Mouse (Mus musculus): ENCODE measurements around the gene Ehmt2. TPM values are rescaled to one million over a fixed set of nuclear protein-coding genes. Genes with fewer than 3 reads are reported as not detected.

Gene Ehmt2
- polyA plus RNA-seq (2015; fragmentation: Nextera tagmentation; extraction: Ambion mirVana) = 45.4 and 52.6 TPM in 2 replicates

GRCm38 (mm10) chr17:34898160-34898586, at the start of gene Ehmt2, which contains the start of gene C2:
Ehmt2 (plus strand) TSS chr17:34898469.
C2 (minus strand) TSS chr17:34898265.

GRCm38 (mm10) chr17:34849722-34850516, 48.4 kb upstream of the Ehmt2 start, which contains the start of the genes Skiv2l and Nelfe:
Skiv2l (minus strand) TSS chr17:34850210.
Nelfe (plus strand) TSS chr17:34850391.

DNA sequence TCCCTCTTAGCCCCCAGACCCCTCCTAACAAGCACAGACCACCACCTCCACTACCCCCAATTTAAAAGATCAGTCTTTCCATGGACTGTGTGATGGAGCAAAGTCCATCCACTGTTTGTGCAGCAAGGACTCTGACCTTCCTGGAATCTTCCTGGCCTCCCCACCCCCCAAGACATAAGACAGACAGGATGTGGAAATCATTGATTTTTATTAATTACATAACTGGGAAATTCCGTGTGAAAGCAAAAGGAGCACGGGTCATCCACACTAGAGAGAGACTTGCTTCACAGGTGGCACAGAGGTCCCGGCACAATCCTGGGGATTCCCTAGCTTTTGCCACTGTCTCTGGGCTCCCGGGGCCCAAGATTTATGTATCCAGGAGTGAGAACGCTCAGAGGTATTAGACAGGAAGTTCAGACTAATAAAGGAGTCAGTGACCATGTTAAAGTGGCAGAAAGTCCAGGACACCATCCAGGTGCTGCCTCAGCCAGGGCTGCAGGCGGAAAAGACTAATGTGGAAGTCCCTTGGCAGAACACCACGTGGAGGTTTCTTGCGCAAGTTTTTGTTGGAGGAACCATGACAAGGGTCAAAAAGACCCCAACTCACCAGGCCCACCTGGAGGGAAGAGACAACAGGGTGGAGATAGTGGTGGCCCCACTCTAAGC, 35.7 kb upstream of the Ehmt2 start, which contains the start of gene Cfb:
Gene Cfb, minus strand, starts transcription at position 103 of the 666 bp plus-strand sequence.

DNA sequence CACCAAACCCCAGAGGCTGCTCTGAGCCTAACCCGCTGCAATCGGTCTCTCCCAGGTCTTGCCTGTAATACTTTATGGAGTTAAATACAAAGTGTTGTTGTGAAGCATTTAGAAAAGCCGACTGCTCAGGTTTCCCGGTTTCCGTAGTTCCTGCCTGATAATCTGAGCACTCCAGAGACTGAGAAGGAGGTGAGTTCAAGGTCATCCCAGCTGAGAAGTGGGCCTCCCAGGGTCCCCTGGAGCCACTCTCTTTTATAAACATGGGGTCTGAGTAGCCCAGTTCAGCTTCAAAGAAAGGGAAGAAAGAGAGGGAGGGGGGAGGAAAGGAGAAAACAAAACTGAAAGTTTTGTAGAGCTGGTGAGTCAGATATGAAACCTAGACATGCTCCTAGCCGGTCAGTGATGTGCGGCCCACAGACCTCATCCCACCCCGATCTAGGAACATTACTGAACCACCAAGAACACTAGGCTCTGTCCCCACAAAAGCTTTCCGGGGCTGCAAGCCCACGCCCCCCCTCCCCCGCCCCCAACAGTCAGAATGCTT, 18.9 kb upstream of the Ehmt2 start, which contains the start of gene Zbtb12:
Gene Zbtb12, plus strand, starts transcription at position 148 of the 544 bp plus-strand sequence.

DNA sequence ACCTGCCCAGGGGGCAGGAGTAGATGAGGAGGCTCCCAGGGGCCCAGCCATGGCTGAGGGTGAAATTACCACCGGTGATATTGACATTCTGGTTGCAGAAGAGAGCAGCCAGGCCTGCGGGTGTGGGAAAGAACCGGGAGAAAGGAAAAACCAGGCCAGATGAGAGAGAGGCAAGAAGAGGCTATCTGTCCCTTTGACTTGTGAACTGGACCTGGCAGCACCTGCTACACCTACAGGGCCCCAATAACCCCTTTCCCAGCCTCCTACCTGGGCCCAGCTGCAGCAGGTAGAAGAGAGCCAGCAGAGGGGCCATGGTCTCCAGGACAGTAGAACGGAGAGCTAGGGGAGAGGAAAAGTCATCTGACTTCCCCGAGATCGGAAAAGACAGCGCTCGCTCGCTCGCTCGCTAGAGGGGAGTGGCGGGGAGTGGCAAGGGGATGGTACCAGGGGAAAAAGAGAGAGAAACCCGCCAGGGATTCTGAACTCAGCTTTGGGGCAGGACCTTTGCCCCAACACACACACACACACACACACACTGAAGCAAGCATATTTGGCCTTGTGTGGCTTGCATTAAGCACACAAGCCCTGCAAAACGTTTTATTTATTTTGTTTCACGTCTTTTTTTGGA, 16.5 kb upstream of the Ehmt2 start, which contains the start of gene Gm20547:
Gene Gm20547, minus strand, starts transcription at position 360 of the 628 bp plus-strand sequence.

GRCm38 (mm10) chr17:34913930-34914665, 15.8 kb downstream of the Ehmt2 start, which contains the start of gene Slc44a4:
Slc44a4 (plus strand) TSS chr17:34914466.

DNA sequence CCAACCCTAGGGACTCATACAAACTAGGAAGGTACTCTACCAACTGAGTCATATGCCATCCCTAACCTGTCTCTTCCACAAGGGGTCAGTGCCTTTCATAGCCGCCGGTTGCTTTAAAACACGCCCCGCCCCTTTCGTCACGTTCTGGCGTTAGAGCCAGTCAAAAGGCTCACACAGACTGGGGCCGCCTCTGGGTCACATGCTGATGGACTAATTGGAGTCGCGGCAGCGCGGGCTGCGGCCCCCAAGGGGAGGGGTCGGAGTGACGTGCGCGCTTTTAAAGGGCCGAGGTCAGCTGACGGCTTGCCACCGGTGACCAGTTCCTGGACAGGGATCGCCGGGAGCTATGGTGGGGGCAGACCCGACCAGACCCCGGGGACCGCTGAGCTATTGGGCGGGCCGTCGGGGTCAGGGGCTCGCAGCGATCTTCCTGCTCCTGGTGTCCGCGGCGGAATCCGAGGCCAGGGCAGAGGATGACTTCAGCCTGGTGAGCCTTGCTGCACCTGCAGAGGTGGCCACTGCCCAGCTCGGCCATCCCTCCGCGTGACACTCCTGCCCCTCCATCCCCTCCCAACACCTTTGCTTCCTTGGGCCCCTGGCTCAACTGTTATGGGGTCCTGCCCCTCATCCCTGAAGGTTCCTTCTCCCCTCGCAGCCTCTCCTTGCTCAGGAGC, 32.9 kb downstream of the Ehmt2 start, which contains the start of gene Neu1:
Gene Neu1, plus strand, starts transcription at position 193 of the 674 bp plus-strand sequence.

GRCm38 (mm10) chr17:34959130-34959778, 61.0 kb downstream of the Ehmt2 start, which contains the start of gene Hspa1b:
Hspa1b (minus strand) TSS chr17:34959238.

Small RNAs within 50 kb of the gene (microRNA-seq; reads per million reads assigned to microRNA genes)
- not detected for gene Mir6972 (ENCODE audit: borderline replicate concordance, insufficient number of aligned reads)

Other genes starting within 250 kb of the Ehmt2 start
- gene Tnxb, start 227.9 kb upstream of the Ehmt2 start, polyA plus RNA-seq (2015; fragmentation: Nextera tagmentation; extraction: Ambion mirVana) = 10.3 and 10.4 TPM in 2 replicates
- gene C4b, start 154.6 kb upstream of the Ehmt2 start, polyA plus RNA-seq (2015; fragmentation: Nextera tagmentation; extraction: Ambion mirVana) = 182 and 224 TPM in 2 replicates
- gene Cyp21a1, start 93.9 kb upstream of the Ehmt2 start, polyA plus RNA-seq (2015; fragmentation: Nextera tagmentation; extraction: Ambion mirVana) = 2,316 and 6,586 TPM in 2 replicates
- gene Stk19, start 61.5 kb upstream of the Ehmt2 start, polyA plus RNA-seq (2015; fragmentation: Nextera tagmentation; extraction: Ambion mirVana) = 37.9 and 41.1 TPM in 2 replicates
- 34.6 and 62.4 TPM in 2 replicates for gene Dxo, start 61.5 kb upstream of the Ehmt2 start, polyA plus RNA-seq (2015; fragmentation: Nextera tagmentation; extraction: Ambion mirVana)
- gene Skiv2l, start 48.3 kb upstream of the Ehmt2 start, polyA plus RNA-seq (2015; fragmentation: Nextera tagmentation; extraction: Ambion mirVana) = 23.8 and 36.5 TPM in 2 replicates
- gene Nelfe, start 48.1 kb upstream of the Ehmt2 start, polyA plus RNA-seq (2015; fragmentation: Nextera tagmentation; extraction: Ambion mirVana) = 56.9 and 73.9 TPM in 2 replicates
- 27.2 and 40.8 TPM in 2 replicates for gene Cfb, start 36.0 kb upstream of the Ehmt2 start, polyA plus RNA-seq (2015; fragmentation: Nextera tagmentation; extraction: Ambion mirVana)
- gene Zbtb12, start 19.0 kb upstream of the Ehmt2 start, polyA plus RNA-seq (2015; fragmentation: Nextera tagmentation; extraction: Ambion mirVana) = 1.6 and 1.9 TPM in 2 replicates
- gene Gm20547, start 16.4 kb upstream of the Ehmt2 start, polyA plus RNA-seq (2015; fragmentation: Nextera tagmentation; extraction: Ambion mirVana) = not detected in 2 replicates
- 37.4 and 41.0 TPM in 2 replicates for gene C2, start 204 bp upstream of the Ehmt2 start, polyA plus RNA-seq (2015; fragmentation: Nextera tagmentation; extraction: Ambion mirVana)
- gene Slc44a4, start 16.0 kb downstream of the Ehmt2 start, polyA plus RNA-seq (2015; fragmentation: Nextera tagmentation; extraction: Ambion mirVana) = 1.1 TPM in 2 replicates
- 24.3 and 32.3 TPM in 2 replicates for gene Neu1, start 32.8 kb downstream of the Ehmt2 start, polyA plus RNA-seq (2015; fragmentation: Nextera tagmentation; extraction: Ambion mirVana)
- gene Hspa1b, start 60.8 kb downstream of the Ehmt2 start, polyA plus RNA-seq (2015; fragmentation: Nextera tagmentation; extraction: Ambion mirVana) = 1.4 and 1.6 TPM in 2 replicates
- not detected in 2 replicates for gene Gm20481, start 71.4 kb downstream of the Ehmt2 start, polyA plus RNA-seq (2015; fragmentation: Nextera tagmentation; extraction: Ambion mirVana)
- gene Hspa1a, start 73.7 kb downstream of the Ehmt2 start, polyA plus RNA-seq (2015; fragmentation: Nextera tagmentation; extraction: Ambion mirVana) = 11.8 and 21.4 TPM in 2 replicates
- 0.11 and 0.17 TPM in 2 replicates for gene Hspa1l, start 74.2 kb downstream of the Ehmt2 start, polyA plus RNA-seq (2015; fragmentation: Nextera tagmentation; extraction: Ambion mirVana)
- gene Lsm2, start 83.4 kb downstream of the Ehmt2 start, polyA plus RNA-seq (2015; fragmentation: Nextera tagmentation; extraction: Ambion mirVana) = 62.8 and 87.8 TPM in 2 replicates
- gene Vars, start 102.5 kb downstream of the Ehmt2 start, polyA plus RNA-seq (2015; fragmentation: Nextera tagmentation; extraction: Ambion mirVana) = 31.9 and 37.8 TPM in 2 replicates
- 0.21 and 0.35 TPM in 2 replicates for gene Vwa7, start 118.1 kb downstream of the Ehmt2 start, polyA plus RNA-seq (2015; fragmentation: Nextera tagmentation; extraction: Ambion mirVana)
- 4.2 and 6.4 TPM in 2 replicates for gene Sapcd1, start 129.5 kb downstream of the Ehmt2 start, polyA plus RNA-seq (2015; fragmentation: Nextera tagmentation; extraction: Ambion mirVana)
- 2.5 and 3.4 TPM in 2 replicates for gene Msh5, start 148.3 kb downstream of the Ehmt2 start, polyA plus RNA-seq (2015; fragmentation: Nextera tagmentation; extraction: Ambion mirVana)
- gene Clic1, start 151.5 kb downstream of the Ehmt2 start, polyA plus RNA-seq (2015; fragmentation: Nextera tagmentation; extraction: Ambion mirVana) = 309 and 357 TPM in 2 replicates
- 134 and 219 TPM in 2 replicates for gene Ddah2, start 160.6 kb downstream of the Ehmt2 start, polyA plus RNA-seq (2015; fragmentation: Nextera tagmentation; extraction: Ambion mirVana)
- gene Ly6g6c, start 166.9 kb downstream of the Ehmt2 start, polyA plus RNA-seq (2015; fragmentation: Nextera tagmentation; extraction: Ambion mirVana) = 0.19 and 0.61 TPM in 2 replicates
- 0.55 and 0.69 TPM in 2 replicates for gene Mpig6b, start 167.7 kb downstream of the Ehmt2 start, polyA plus RNA-seq (2015; fragmentation: Nextera tagmentation; extraction: Ambion mirVana)
- gene Ly6g6e, start 178.4 kb downstream of the Ehmt2 start, polyA plus RNA-seq (2015; fragmentation: Nextera tagmentation; extraction: Ambion mirVana) = 0.12 and 0.55 TPM in 2 replicates
- 1.4 and 2.1 TPM in 2 replicates for gene Ly6g6d, start 179.6 kb downstream of the Ehmt2 start, polyA plus RNA-seq (2015; fragmentation: Nextera tagmentation; extraction: Ambion mirVana)
- gene Ly6g6f, start 187.1 kb downstream of the Ehmt2 start, polyA plus RNA-seq (2015; fragmentation: Nextera tagmentation; extraction: Ambion mirVana) = 0.22 and 0.73 TPM in 2 replicates
- 94.1 and 104 TPM in 2 replicates for gene Abhd16a, start 190.8 kb downstream of the Ehmt2 start, polyA plus RNA-seq (2015; fragmentation: Nextera tagmentation; extraction: Ambion mirVana)
- not detected in 2 replicates for gene Ly6g5c, start 209.8 kb downstream of the Ehmt2 start, polyA plus RNA-seq (2015; fragmentation: Nextera tagmentation; extraction: Ambion mirVana)
- 0.30 and 0.47 TPM in 2 replicates for gene Ly6g5b, start 217.0 kb downstream of the Ehmt2 start, polyA plus RNA-seq (2015; fragmentation: Nextera tagmentation; extraction: Ambion mirVana)
- 14.4 and 16.6 TPM in 2 replicates for gene Gpank1, start 223.0 kb downstream of the Ehmt2 start, polyA plus RNA-seq (2015; fragmentation: Nextera tagmentation; extraction: Ambion mirVana)
- 161 and 223 TPM in 2 replicates for gene Csnk2b, start 223.6 kb downstream of the Ehmt2 start, polyA plus RNA-seq (2015; fragmentation: Nextera tagmentation; extraction: Ambion mirVana)
- gene D17H6S53E, start 227.9 kb downstream of the Ehmt2 start, polyA plus RNA-seq (2015; fragmentation: Nextera tagmentation; extraction: Ambion mirVana) = 8.9 and 11.5 TPM in 2 replicates
- 26.8 and 40.5 TPM in 2 replicates for gene Apom, start 233.6 kb downstream of the Ehmt2 start, polyA plus RNA-seq (2015; fragmentation: Nextera tagmentation; extraction: Ambion mirVana)
- gene Bag6, start 236.7 kb downstream of the Ehmt2 start, polyA plus RNA-seq (2015; fragmentation: Nextera tagmentation; extraction: Ambion mirVana) = 40.7 and 47.0 TPM in 2 replicates

Measured in adrenal gland, postnatal 0 days (tissue).